Mouse (Mus musculus) lung, postnatal 10 days (tissue): ENCODE measurements around the gene Akr7a5.

Source experiments
- DNase-seq: peaks from one replicate; pipeline ENCODE4 v3.0.0; 2021

The Akr7a5 gene

GRCm38 (mm10) chr4:139301780-139302179, 8.8 kb upstream of the Akr7a5 start:
- no peak for DNase-seq

- no peak for DNase-seq
These were observed 8.3 kb upstream of the Akr7a5 start for GRCm38 (mm10) chr4:139302241-139302640.

GRCm38 (mm10) chr4:139305521-139305920, 5.0 kb upstream of the Akr7a5 start:
- DNase-seq: no peak

- no peak for DNase-seq
These were observed 2.6 kb upstream of the Akr7a5 start for GRCm38 (mm10) chr4:139307916-139308315.

DNA sequence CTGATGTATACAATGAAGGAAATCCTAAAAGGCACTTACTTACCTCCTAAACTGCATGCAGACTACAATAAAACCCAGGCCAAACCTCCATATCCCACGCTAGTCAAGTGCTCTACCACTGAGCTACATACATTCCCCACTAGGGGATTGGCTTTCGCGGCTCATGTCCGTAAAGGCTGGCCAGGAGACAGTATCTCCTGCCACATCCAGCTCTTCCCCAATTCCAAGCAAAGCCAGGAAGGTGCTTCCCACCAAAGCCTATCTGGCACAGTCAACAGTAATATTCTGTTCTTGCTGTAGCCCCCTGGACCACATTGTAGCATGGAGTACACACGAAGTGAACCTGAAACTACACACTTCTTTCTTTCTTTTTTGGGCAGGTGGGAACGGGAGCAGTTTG, 893 bp upstream of the Akr7a5 start:
- no peak for DNase-seq

GRCm38 (mm10) chr4:139310899-139311701, 556 bp downstream of the Akr7a5 start:
- DNase-seq: no peak

GRCm38 (mm10) chr4:139311707-139312106, 1.2 kb downstream of the Akr7a5 start:
- DNase-seq: no peak

- DNase-seq: peak; percentile 56
These were observed 2.1 kb downstream of the Akr7a5 start for GRCm38 (mm10) chr4:139312632-139313031.

GRCm38 (mm10) chr4:139318449-139318848, 7.9 kb downstream of the Akr7a5 start:
- DNase-seq: no peak

DNA sequence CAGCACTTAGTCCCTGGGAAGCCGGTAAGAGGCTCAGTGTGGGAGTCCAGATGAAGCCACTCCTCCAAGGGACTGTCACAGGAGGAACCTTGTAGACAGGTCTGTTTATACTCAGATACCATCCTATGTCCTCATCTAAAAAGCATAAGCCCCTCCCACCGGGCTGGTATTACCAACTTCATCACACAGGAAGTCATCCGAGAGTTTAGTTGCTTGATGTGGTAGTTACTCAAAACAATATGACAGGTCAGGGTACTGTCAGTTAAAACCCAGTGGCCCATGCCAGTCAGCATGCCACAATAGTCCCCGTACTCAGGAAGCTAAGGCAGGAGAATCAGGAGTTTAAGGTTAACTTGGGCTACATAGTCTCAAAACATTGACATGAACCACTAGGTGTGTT, 9.2 kb downstream of the Akr7a5 start:
- DNase-seq: no peak

- peak; percentile 91 for DNase-seq
These were observed 20.1 kb downstream of the Akr7a5 start for GRCm38 (mm10) chr4:139330605-139331004.

- no peak for DNase-seq
These were observed 24.2 kb downstream of the Akr7a5 start for GRCm38 (mm10) chr4:139334631-139335295.

DNA sequence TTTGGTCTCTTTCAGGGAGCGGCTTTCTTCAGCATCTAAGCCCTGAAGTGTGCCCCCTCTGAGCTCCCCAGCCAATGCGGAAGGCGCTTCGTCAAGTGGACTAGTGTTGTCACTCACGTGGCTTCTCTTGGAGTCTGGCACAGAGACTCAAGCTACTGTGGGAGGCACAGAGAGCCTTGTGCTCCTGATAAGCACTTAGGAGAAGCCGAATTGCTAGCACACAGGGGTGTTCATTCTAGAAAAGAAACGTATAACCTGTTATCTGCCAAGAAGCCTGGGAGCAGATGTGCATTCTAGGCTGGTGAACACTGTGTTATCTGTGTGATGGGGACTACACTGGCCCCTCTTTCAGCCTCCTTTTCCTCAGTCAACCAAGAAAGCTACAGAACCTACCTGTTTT, 25.0 kb downstream of the Akr7a5 start:
- no peak for DNase-seq

- DNase-seq: peak; percentile 88
These were observed 26.4 kb downstream of the Akr7a5 start for GRCm38 (mm10) chr4:139336822-139337483.

- no peak for DNase-seq
These were observed 27.6 kb downstream of the Akr7a5 start for GRCm38 (mm10) chr4:139338145-139338544.

GRCm38 (mm10) chr4:139340835-139341234, 30.3 kb downstream of the Akr7a5 start:
- DNase-seq: no peak

DNA sequence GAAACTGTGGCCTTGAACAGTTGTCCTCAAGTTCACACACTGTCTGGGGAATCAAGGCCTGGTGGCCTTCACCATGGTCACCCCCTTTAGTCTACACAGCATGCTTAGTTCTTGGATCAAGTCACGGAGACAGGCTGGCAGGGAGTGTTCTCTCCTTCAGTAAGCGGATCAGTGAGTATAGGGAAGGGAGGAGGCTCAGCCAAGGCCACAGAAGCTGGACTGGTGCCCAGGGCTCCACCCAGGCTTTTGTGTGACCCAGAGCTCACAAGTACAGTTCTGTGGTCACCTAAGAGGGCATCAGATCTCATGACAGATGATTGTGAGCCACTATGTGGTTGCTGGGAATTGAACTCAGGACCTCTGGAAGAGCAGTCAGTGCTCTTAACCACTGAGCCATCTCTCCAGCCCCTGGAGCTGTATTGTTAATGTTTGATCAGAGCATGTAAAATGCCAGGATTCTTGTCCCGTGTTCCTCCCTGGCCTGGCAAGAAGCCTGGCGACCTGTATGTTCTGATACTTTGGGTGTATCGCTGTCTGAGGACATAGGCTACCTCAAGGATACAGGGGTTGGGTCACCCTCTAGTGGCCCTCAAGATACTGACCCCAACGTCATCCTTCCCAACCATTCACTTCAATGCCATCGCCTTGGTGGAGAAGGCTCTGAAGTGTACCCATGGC, 31.2 kb downstream of the Akr7a5 start:
- DNase-seq: peak; percentile 36

- no peak for DNase-seq
These were observed 33.2 kb downstream of the Akr7a5 start for GRCm38 (mm10) chr4:139343718-139344117.

DNA sequence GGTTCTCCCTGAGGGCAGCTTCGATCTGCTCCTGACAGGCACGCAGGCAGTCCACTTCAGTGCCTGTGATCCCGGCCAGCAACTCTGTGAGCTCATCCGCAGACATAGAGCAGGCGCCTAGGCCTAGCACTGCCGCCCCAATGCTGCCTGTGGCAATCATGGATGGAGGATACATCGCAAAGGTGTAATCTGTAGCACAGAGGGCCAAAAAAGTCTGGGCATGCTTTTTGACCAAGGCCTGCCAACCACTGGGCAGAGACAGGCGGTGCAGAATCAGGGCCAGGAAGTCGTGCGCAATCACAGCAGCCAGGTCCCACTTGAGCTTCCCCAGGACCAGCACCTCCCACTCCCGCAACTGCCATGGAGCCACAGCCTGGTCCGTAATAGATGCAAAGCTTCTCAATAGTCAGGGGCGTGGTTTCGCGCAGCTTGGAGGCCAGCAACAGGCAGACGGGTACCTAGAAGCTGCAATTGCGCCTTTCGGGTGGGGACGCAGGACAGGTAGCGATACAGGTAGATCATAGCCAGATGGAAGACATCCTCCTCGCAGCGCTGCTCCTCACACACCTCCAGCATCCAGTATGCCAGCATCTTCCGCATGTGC, 35.0 kb downstream of the Akr7a5 start:
- no peak for DNase-seq

DNA sequence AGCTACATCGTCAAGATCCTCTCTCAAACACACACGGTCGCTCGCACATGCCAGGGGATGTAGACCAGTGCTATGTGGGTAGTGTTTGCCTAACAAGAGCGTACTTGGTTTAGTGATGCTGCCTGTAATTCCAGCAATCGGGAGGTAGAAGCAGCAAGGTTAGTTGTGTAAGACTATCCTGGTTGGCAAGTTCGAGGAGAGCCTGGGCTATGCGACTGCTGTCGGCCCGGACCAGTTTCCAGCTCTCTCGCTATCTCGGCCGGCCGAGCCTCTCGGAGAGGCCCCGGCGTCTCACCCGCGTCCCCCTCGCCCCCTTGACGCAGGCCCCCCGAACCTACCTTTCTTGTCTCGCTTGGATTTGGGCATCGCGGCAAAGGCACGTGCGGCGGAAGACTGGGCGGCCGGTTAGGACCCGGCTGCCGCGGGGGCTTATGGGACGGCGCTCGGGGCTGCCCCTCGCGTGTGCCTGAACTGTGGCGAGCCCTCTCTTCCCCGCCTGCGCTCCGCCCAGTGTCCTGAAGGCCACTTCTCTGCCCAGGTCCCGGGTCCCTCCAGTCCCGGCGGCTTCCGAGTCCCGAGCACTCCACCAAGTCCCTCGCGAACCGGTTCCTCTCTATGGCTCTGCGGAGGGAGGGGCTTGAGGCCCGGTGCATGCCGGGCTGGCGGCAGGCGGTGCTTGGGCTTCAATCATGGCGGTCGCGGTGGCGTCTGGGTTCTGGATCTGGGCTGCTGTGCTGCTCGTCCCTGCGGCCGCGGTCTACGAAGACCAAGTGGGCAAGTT, 41.6 kb downstream of the Akr7a5 start, which contains the start of the genes Mrto4, Emc1 and Ubr4:
Gene Mrto4 (minus strand): TSS at position 646 of the 781 bp plus-strand sequence.
Gene Emc1 (plus strand): TSS at position 657 of the 781 bp plus-strand sequence.
Gene Ubr4 (plus strand): TSS at position 679 of the 781 bp plus-strand sequence.
- DNase-seq: peak; percentile 92

DNA sequence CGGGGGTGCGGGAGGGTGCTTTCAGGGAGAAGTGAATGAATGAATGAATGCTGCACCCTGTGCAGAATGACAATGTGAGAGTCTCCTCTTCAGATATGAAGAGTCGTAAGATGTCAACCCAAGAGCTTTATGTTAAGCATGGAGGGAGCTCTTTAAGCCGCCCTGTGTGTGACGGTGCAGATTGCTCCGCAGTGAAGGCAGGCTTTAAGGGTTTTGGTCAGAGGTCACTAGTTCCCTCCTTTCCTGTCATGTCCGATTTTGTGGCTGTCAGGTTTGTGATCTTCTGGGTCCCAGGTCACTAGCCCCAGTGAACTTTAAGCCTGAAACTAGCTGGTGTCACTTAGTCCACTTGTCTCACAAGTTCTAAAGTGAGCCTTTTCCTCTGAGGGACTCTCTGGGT, 42.3 kb downstream of the Akr7a5 start:
- no peak for DNase-seq

DNA sequence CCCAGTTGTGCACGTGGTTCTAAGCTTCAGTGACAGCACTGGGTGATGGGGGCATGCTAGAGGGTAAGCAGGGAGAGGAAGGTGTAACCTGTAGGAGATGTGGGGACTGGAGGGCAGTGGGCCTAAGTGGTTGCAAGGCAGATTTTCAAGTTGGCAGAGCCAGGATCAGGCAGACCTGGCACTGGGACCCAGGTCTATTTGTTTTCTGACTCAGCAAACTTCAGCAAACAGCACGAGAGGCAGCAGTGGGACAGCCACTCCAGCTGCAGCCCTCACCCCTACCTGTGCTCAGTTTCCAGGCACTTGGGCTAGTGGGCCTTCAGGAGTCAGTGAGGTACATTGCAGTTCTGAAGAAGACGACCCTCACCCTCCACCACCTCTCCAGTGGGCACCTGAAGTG, 46.7 kb downstream of the Akr7a5 start:
- no peak for DNase-seq
